Mouse (Mus musculus): Measurements from ENCODE around the gene Adam15. TPM values are rescaled to one million over a fixed set of nuclear protein-coding genes. Genes with fewer than 3 reads are reported as not detected.
A peak's percentile ranks its signal among the peaks of the same experiment; 100 is the strongest.

Adam15 gene
- polyA plus RNA-seq, 1 experiment from 2014 or later, result 76.0 TPM

DNA sequence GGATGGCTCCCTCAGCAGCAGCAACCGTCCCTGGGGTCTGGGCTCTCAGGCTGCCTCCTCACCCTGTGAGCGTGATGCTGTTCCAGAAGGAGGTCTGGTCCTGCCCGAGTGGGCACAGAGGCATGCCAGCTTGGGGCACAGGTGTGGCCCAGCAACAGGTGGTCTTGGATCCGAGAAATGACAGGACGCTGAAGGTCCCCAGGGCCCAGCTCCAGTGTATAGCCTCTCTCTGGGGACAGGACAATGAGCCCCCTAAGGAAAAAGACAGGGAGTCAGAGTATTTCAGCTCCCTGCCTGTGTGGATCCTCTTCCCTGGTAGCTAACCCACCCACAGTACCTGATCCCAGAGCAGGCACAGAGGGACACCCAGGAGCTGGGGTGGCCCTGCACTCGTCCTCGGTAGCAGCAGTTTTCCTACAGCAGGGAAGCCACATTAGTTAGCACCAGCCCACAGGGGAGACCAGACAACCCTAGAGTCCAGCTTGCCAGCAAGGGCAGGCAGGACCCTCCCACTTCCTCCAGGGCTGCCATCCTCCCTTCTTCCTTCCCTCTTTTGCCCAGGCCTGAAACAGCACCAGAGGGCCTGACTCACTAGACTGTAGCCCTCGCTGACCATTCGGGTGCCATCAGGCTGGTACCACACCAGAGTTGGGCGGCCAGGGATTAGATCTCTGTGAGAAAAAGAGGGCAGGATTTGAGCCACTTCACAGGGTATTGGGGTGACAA lies 2.8 kb downstream of the Adam15 start:
- Histone ChIP-seq H3K4me2 (ENCODE audit: low read depth, low read length) (no peak overlapping the region), H3K4me1 (replicated peaks; ENCODE audit: control insufficient read depth, insufficient read depth, low read length) (peaks cover 18% of the 10 kb centered on the region), H3K9me3 (ENCODE audit: control insufficient read depth, low read length) (no peaks in the 10 kb centered on the region), H3K4me3 (ENCODE audit: low read length) (no peak overlapping the region), H3K9ac (ENCODE audit: low read length) (no peak overlapping the region), H3K27me3 (ENCODE audit: control insufficient read depth, insufficient read depth, low read depth, low read length) (no peaks in the 10 kb centered on the region; the same call in 1 of the 2 replicates), H3K27ac (ENCODE audit: low read length) (no peak overlapping the region), H3K36me3 (ENCODE audit: control insufficient read depth, insufficient read depth, low read length) (no peaks in the 10 kb centered on the region)
- ATAC-seq (ENCODE audit: low read depth), result no peak
- WGBS, result 82% methylated on average over 10 of the region's 10 CpGs

DNA sequence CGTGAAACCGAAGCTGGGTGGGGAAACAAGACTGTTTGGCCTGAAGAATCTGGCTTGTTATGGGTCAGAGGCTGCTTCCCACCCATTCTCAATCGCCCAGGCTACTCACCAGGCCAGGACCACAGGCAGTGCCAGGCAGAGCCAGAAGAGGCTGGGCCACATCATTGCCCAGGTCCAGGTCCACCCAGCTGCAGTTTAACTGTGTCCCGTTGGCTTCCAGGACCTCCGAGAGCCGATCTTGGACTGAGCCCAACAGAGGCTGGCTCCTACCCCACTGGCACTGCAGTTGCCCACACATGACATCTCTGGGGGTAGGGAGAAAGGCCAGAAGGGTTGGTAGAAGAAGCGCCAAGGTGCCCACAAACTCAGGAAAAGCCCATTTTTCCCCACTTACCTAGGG lies 6.5 kb downstream of the Adam15 start:
- Histone ChIP-seq H3K27ac (ENCODE audit: low read length) (no peak overlapping the region), H3K4me3 (ENCODE audit: low read length) (no peak overlapping the region), H3K9ac (ENCODE audit: low read length) (no peak overlapping the region), H3K4me2 (ENCODE audit: low read depth, low read length) (no peak overlapping the region), H3K4me1 (replicated peaks; ENCODE audit: control insufficient read depth, insufficient read depth, low read length) (peaks cover 21% of the 10 kb centered on the region), H3K27me3 (ENCODE audit: control insufficient read depth, insufficient read depth, low read depth, low read length) (no peaks in the 10 kb centered on the region; the same call in 1 of the 2 replicates), H3K36me3 (ENCODE audit: control insufficient read depth, insufficient read depth, low read length) (no peaks in the 10 kb centered on the region), H3K9me3 (ENCODE audit: control insufficient read depth, low read length) (no peaks in the 10 kb centered on the region)
- no peak for ATAC-seq (ENCODE audit: low read depth)
- WGBS, result 84% methylated on average over 7 of the region's 7 CpGs

DNA sequence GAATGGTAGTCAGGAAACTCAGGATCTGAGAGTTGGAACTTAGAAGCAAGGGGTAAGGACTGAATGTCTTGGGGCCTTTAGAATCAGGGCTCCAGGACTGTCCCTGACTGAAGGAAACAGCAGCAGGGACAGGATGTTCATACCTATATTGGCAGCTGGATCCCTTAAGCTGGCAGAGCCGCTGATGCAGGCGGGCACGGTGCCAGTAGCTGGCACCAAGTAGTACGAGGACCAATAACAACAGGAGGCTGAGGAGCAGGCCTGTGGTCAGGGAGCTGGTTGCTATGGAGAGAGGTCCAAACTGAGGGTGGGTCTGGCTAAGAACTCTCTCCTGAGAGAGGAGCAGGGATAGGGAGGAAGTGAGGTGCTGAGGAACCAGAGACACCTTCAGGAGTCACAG lies 8.0 kb downstream of the Adam15 start:
- no peaks in the 10 kb centered on the region for H3K9me3 ChIP-seq (ENCODE audit: control insufficient read depth, low read length)
- no peak overlapping the region for H3K4me2 ChIP-seq (ENCODE audit: low read depth, low read length)
- WGBS, result 70% methylated on average over 4 of the region's 4 CpGs
- no peak overlapping the region for H3K4me3 ChIP-seq (ENCODE audit: low read length)
- no peaks in the 10 kb centered on the region for H3K36me3 ChIP-seq (ENCODE audit: control insufficient read depth, insufficient read depth, low read length)
- H3K27me3 ChIP-seq (ENCODE audit: control insufficient read depth, insufficient read depth, low read depth, low read length), result no peaks in the 10 kb centered on the region
- no peak overlapping the region for H3K9ac ChIP-seq (ENCODE audit: low read length)
- peaks cover 25% of the 10 kb centered on the region for H3K4me1 ChIP-seq (replicated peaks; ENCODE audit: control insufficient read depth, insufficient read depth, low read length)
- no peak for ATAC-seq (ENCODE audit: low read depth)
- no peak overlapping the region for H3K27ac ChIP-seq (ENCODE audit: low read length)

DNA sequence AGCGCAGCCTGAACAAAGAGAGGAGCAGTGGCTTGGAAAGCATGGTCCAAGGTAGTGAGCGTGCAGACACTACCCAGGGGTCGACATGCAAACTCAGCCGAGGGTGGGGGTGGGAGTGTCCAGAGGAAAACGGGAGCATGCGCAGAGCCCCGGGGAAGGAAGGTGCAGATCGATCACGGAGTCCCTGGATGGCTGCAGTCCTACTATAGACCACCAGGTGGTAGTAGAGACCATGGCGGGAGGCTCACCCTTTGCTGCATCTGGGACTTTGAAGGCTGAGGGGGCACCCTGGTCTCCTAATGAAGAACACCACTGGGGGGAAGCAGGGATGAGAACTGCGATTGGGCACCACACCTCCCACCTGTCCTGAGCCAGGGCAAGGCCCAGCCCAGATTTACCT lies 9.3 kb downstream of the Adam15 start:
- Histone ChIP-seq H3K9ac (ENCODE audit: low read length) (peak overlapping the region; percentile 48; the same call in 1 of the 2 replicates), H3K4me2 (ENCODE audit: low read depth, low read length) (peak overlapping the region; percentile 49), H3K36me3 (ENCODE audit: control insufficient read depth, insufficient read depth, low read length) (no peaks in the 10 kb centered on the region), H3K4me1 (replicated peaks; ENCODE audit: control insufficient read depth, insufficient read depth, low read length) (peaks cover 34% of the 10 kb centered on the region), H3K27ac (ENCODE audit: low read length) (no peak overlapping the region), H3K27me3 (ENCODE audit: control insufficient read depth, insufficient read depth, low read depth, low read length) (no peaks in the 10 kb centered on the region), H3K4me3 (ENCODE audit: low read length) (peak overlapping the region; percentile 30), H3K9me3 (ENCODE audit: control insufficient read depth, low read length) (no peaks in the 10 kb centered on the region)
- ATAC-seq (ENCODE audit: low read depth), result no peak
- WGBS, result 4% methylated on average over 11 of the region's 11 CpGs

GRCm38 (mm10) chr3:89339416-89339815 lies 10.4 kb downstream of the Adam15 start:
- 24% methylated on average over 8 of the region's 8 CpGs for WGBS
- H3K36me3 ChIP-seq (ENCODE audit: control insufficient read depth, insufficient read depth, low read length), result peaks cover 2% of the 10 kb centered on the region
- H3K27me3 ChIP-seq (ENCODE audit: control insufficient read depth, insufficient read depth, low read depth, low read length), result no peaks in the 10 kb centered on the region
- H3K4me1 ChIP-seq (replicated peaks; ENCODE audit: control insufficient read depth, insufficient read depth, low read length), result peaks cover 34% of the 10 kb centered on the region
- H3K9ac ChIP-seq (ENCODE audit: low read length), result no peak overlapping the region
- no peaks in the 10 kb centered on the region for H3K9me3 ChIP-seq (ENCODE audit: control insufficient read depth, low read length)
- H3K4me2 ChIP-seq (ENCODE audit: low read depth, low read length), result peak overlapping the region; percentile 79; the same call in 1 of the 2 replicates
- H3K4me3 ChIP-seq (ENCODE audit: low read length), result no peak overlapping the region
- peak overlapping the region; percentile 24 for H3K27ac ChIP-seq (ENCODE audit: low read length)
- ATAC-seq (ENCODE audit: low read depth), result peak; percentile 9; the same call in 1 of the 2 replicates

- Histone ChIP-seq H3K9me3 (ENCODE audit: control insufficient read depth, low read length) (no peaks in the 10 kb centered on the region), H3K27ac (ENCODE audit: low read length) (peak within 1 kb of the TSS; percentile 90), H3K9ac (ENCODE audit: low read length) (peak within 1 kb of the TSS; percentile 97), H3K36me3 (ENCODE audit: control insufficient read depth, insufficient read depth, low read length) (peaks cover 8% of the 10 kb centered on the region), H3K4me3 (ENCODE audit: low read length) (peak within 1 kb of the TSS; percentile 79), H3K4me2 (ENCODE audit: low read depth, low read length) (peak within 1 kb of the TSS; percentile 79), H3K4me1 (replicated peaks; ENCODE audit: control insufficient read depth, insufficient read depth, low read length) (peaks cover 37% of the 10 kb centered on the region), H3K27me3 (ENCODE audit: control insufficient read depth, insufficient read depth, low read depth, low read length) (no peaks in the 10 kb centered on the region)
- under 1% methylated on average over 44 of the region's 44 CpGs for WGBS
- ATAC-seq (ENCODE audit: low read depth), result peak; percentile 89
These were observed 11.8 kb downstream of the Adam15 start, which contains the start of gene Efna4 for GRCm38 (mm10) chr3:89337721-89338578. TSS of gene Efna4 (minus strand) at chr3:89338028.

- peak overlapping the region; percentile 97 for H3K9ac ChIP-seq (ENCODE audit: low read length)
- H3K36me3 ChIP-seq (ENCODE audit: control insufficient read depth, insufficient read depth, low read length), result peaks cover 9% of the 10 kb centered on the region
- no peak; the same call in 1 of the 2 replicates for ATAC-seq (ENCODE audit: low read depth)
- peak overlapping the region; percentile 79 for H3K4me2 ChIP-seq (ENCODE audit: low read depth, low read length)
- H3K4me3 ChIP-seq (ENCODE audit: low read length), result peak overlapping the region; percentile 79
- no peaks in the 10 kb centered on the region for H3K27me3 ChIP-seq (ENCODE audit: control insufficient read depth, insufficient read depth, low read depth, low read length)
- H3K4me1 ChIP-seq (replicated peaks; ENCODE audit: control insufficient read depth, insufficient read depth, low read length), result peaks cover 39% of the 10 kb centered on the region
- no peaks in the 10 kb centered on the region for H3K9me3 ChIP-seq (ENCODE audit: control insufficient read depth, low read length)
- 2% methylated on average over 19 of the region's 21 CpGs for WGBS
- H3K27ac ChIP-seq (ENCODE audit: low read length), result peak overlapping the region; percentile 90
These were observed 12.6 kb downstream of the Adam15 start for GRCm38 (mm10) chr3:89337062-89337720.

DNA sequence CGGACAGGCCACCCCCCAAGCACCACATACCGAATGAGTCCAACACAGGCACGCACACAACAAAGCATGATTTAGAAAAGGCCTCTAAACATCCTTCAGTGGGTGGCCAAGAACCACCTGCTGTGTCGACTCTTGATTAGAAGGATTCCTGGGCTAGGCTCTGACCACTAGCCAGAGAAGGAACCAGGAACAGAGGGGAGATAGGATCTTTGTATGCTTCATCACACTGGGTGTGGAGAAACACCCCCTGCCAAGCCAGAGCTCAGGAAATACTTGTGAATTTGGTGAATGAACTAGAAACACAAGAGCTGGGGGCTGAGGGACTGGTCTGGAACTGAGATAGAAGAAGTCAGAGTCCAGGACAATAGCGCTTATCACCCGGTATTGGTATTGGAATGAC lies 13.3 kb downstream of the Adam15 start:
- Histone ChIP-seq H3K9me3 (ENCODE audit: control insufficient read depth, low read length) (no peaks in the 10 kb centered on the region), H3K4me3 (ENCODE audit: low read length) (peak overlapping the region; percentile 79), H3K27ac (ENCODE audit: low read length) (no peak overlapping the region), H3K4me1 (replicated peaks; ENCODE audit: control insufficient read depth, insufficient read depth, low read length) (peaks cover 39% of the 10 kb centered on the region), H3K36me3 (ENCODE audit: control insufficient read depth, insufficient read depth, low read length) (peaks cover 9% of the 10 kb centered on the region), H3K9ac (ENCODE audit: low read length) (peak overlapping the region; percentile 97), H3K4me2 (ENCODE audit: low read depth, low read length) (peak overlapping the region; percentile 79), H3K27me3 (ENCODE audit: control insufficient read depth, insufficient read depth, low read depth, low read length) (no peaks in the 10 kb centered on the region)
- 13% methylated on average over 6 of the region's 6 CpGs for WGBS
- no peak for ATAC-seq (ENCODE audit: low read depth)

DNA sequence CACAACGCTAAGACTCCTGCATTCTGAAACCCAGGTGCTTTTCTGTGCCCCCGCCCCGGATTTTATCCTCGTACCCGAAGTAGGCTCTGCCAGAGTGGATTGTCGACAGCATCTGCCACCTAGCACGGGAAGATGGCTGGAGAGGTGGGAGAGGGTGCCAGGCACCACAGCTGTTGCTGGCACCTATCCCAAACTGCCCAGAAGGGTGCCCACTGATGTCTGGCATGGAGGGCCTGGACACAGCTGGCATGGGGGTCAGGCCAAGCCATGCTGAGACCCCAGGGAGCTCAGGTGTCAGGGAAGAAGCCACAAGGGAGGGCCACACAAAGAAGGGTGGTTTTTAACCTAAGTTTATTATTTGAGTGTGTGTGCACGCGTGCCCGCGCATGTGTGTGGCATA lies 16.7 kb downstream of the Adam15 start:
- H3K9ac ChIP-seq (ENCODE audit: low read length), result no peak overlapping the region
- ATAC-seq (ENCODE audit: low read depth), result no peak
- no peak overlapping the region for H3K4me3 ChIP-seq (ENCODE audit: low read length)
- no peak overlapping the region for H3K27ac ChIP-seq (ENCODE audit: low read length)
- H3K9me3 ChIP-seq (ENCODE audit: control insufficient read depth, low read length), result no peaks in the 10 kb centered on the region
- H3K36me3 ChIP-seq (ENCODE audit: control insufficient read depth, insufficient read depth, low read length), result peaks cover 9% of the 10 kb centered on the region
- H3K27me3 ChIP-seq (ENCODE audit: control insufficient read depth, insufficient read depth, low read depth, low read length), result no peaks in the 10 kb centered on the region
- 51% methylated on average over 11 of the region's 11 CpGs for WGBS
- H3K4me1 ChIP-seq (replicated peaks; ENCODE audit: control insufficient read depth, insufficient read depth, low read length), result peaks cover 17% of the 10 kb centered on the region
- H3K4me2 ChIP-seq (ENCODE audit: low read depth, low read length), result no peak overlapping the region

Measured in lung, embryonic 16.5 days (tissue).